Mouse (Mus musculus): ENCODE measurements around the gene Jmjd8. TPM values are rescaled to one million over a fixed set of nuclear protein-coding genes. Genes with fewer than 3 reads are reported as not detected.

Gene Jmjd8
- polyA plus RNA-seq, 1 experiment = 61.3 TPM

Other genes starting within 250 kb of the Jmjd8 start
- 20.6 and 23.5 TPM in 2 replicates for gene Lmf1, start 249.8 kb upstream of the Jmjd8 start, polyA plus RNA-seq (2012; rRNA removed)
- 0.17 and 0.48 TPM in 2 replicates for gene Gng13, start 111.7 kb upstream of the Jmjd8 start, polyA plus RNA-seq (2012; rRNA removed)
- gene Chtf18, start 101.4 kb upstream of the Jmjd8 start, polyA plus RNA-seq (2012; rRNA removed) = 9.4 and 10.7 TPM in 2 replicates
- gene Rpusd1, start 101.2 kb upstream of the Jmjd8 start, polyA plus RNA-seq (2012; rRNA removed) = 37.3 and 40.1 TPM in 2 replicates
- gene Mslnl, start 92.8 kb upstream of the Jmjd8 start, polyA plus RNA-seq (2012; rRNA removed) = 0.59 and 0.60 TPM in 2 replicates
- gene Msln, start 74.5 kb upstream of the Jmjd8 start, polyA plus RNA-seq (2012; rRNA removed) = 5.1 and 8.6 TPM in 2 replicates
- gene Narfl, start 55.1 kb upstream of the Jmjd8 start, polyA plus RNA-seq (2012; rRNA removed) = 23.0 and 24.0 TPM in 2 replicates
- gene Haghl, start 43.2 kb upstream of the Jmjd8 start, polyA plus RNA-seq (2012; rRNA removed) = 42.7 and 47.9 TPM in 2 replicates
- not detected in 2 replicates for gene Ccdc78, start 42.3 kb upstream of the Jmjd8 start, polyA plus RNA-seq (2012; rRNA removed)
- 140 and 190 TPM in 2 replicates for gene Fam173a, start 36.0 kb upstream of the Jmjd8 start, polyA plus RNA-seq (2012; rRNA removed)
- gene AC134908.4, start 33.2 kb upstream of the Jmjd8 start, polyA plus RNA-seq (2012; rRNA removed) = 0.90 and 1.5 TPM in 2 replicates
- 30.8 and 45.3 TPM in 2 replicates for gene Metrn, start 31.7 kb upstream of the Jmjd8 start, polyA plus RNA-seq (2012; rRNA removed)
- gene Fbxl16, start 19.8 kb upstream of the Jmjd8 start, polyA plus RNA-seq (2012; rRNA removed) = 6.1 and 6.7 TPM in 2 replicates
- gene Wdr24, start 5.2 kb upstream of the Jmjd8 start, polyA plus RNA-seq (2012; rRNA removed) = 41.6 and 47.1 TPM in 2 replicates
- 184 and 196 TPM in 2 replicates for gene Stub1, start 4.5 kb downstream of the Jmjd8 start, polyA plus RNA-seq (2012; rRNA removed)
- 20.1 and 27.0 TPM in 2 replicates for gene Rhbdl1, start 8.4 kb downstream of the Jmjd8 start, polyA plus RNA-seq (2012; rRNA removed)
- gene Gm20683, start 12.9 kb downstream of the Jmjd8 start, polyA plus RNA-seq (2012; rRNA removed) = 87.9 and 110 TPM in 2 replicates
- gene Rhot2, start 16.0 kb downstream of the Jmjd8 start, polyA plus RNA-seq (2012; rRNA removed) = 134 and 145 TPM in 2 replicates
- 31.9 and 49.4 TPM in 2 replicates for gene Wdr90, start 32.6 kb downstream of the Jmjd8 start, polyA plus RNA-seq (2012; rRNA removed)
- 146 and 175 TPM in 2 replicates for gene Mcrip2, start 39.9 kb downstream of the Jmjd8 start, polyA plus RNA-seq (2012; rRNA removed)
- gene Mettl26, start 46.2 kb downstream of the Jmjd8 start, polyA plus RNA-seq (2012; rRNA removed) = 300 and 336 TPM in 2 replicates
- 1.6 and 2.1 TPM in 2 replicates for gene Wfikkn1, start 52.0 kb downstream of the Jmjd8 start, polyA plus RNA-seq (2012; rRNA removed)
- gene Rab40c, start 90.9 kb downstream of the Jmjd8 start, polyA plus RNA-seq (2012; rRNA removed) = 53.2 and 56.8 TPM in 2 replicates
- 111 and 122 TPM in 2 replicates for gene Pigq, start 116.1 kb downstream of the Jmjd8 start, polyA plus RNA-seq (2012; rRNA removed)
- gene Nhlrc4, start 116.1 kb downstream of the Jmjd8 start, polyA plus RNA-seq (2012; rRNA removed) = not detected in 2 replicates
- gene A930017K11Rik, start 123.7 kb downstream of the Jmjd8 start, polyA plus RNA-seq (2012; rRNA removed) = 0.10 TPM in 1 of 2 replicates, not detected in the other
- gene Capn15, start 156.9 kb downstream of the Jmjd8 start, polyA plus RNA-seq (2012; rRNA removed) = 50.6 and 50.9 TPM in 2 replicates
- 25.1 and 27.4 TPM in 2 replicates for gene Rab11fip3, start 240.7 kb downstream of the Jmjd8 start, polyA plus RNA-seq (2012; rRNA removed)

All from colon, adult 2 months (tissue).